Mouse (Mus musculus) naive thymus-derived CD4-positive, alpha-beta T cell, adult 2 months (primary cell): Measurements from ENCODE around the gene Eef1b2.

Experiments used
- DNase-seq: peaks from one replicate; pipeline ENCODE4 v3.0.0-alpha.2; 2011; ENCODE audit warnings: low read depth

Eef1b2 gene

DNA sequence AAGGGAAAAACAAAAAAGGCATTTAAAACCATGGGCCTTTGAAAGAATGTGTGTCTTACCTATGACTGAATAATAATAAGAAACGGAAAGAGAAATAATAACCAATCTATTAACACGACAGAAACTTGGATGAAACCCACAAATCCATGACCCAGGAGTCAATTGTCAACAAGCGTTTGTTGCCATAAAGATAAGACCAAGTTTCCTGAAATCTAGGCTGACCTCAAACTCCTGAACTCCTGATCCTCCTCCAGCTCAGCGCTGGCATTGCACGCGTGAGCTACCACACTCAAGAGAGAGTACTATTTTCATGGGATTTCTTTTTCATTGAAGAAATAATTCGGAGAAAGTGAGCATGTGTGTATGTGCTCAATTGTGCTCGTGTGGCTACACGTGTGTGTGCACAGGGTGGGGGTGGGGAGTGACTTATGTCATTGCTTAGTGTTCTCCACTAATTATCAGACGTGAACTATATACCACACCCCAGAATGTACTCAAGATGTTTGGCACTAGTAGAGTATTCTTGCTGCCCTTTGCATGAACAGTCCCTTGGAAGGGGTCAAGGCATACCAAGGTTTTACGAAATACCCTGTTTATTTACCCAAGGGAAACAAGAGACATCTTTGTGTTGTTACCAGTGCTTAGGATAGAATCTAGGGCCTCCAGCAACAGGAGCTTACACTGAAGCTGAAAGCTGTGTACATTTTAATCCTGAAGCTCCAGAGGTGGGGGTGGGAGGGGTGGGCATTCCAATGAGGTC is 15.9 kb downstream of the Eef1b2 start:
- no peak for DNase-seq

DNA sequence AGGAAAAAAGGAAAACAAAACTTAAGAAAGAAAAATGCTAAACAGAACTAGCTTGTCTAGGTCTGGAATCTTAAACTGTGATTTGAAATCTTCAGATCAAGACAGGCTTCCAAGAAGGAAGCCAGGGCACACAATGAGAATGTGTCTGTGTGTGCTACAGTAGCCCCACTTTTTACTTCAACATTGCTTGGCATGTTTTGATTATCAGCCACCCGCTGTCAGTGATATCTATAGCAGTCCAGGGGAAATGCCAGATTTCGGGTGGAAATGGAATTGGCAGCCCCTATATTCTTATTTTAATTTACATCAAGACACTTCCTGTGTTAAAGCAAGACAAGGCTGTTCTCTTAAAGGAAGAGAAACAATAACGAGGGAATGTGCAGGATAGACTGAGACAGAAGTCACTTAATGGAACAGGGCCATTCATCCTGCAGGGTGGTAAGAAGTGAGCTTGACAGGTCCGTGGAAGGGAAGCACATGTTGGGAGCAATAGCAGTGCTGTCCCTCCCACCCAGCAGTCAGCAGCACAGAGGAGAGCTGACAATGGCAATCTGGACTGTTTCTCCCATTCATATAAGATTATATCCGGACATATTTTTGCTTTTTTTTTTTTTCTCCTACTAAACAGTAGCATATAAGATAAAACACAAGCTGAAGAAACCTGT is 19.4 kb downstream of the Eef1b2 start:
- no peak for DNase-seq

DNA sequence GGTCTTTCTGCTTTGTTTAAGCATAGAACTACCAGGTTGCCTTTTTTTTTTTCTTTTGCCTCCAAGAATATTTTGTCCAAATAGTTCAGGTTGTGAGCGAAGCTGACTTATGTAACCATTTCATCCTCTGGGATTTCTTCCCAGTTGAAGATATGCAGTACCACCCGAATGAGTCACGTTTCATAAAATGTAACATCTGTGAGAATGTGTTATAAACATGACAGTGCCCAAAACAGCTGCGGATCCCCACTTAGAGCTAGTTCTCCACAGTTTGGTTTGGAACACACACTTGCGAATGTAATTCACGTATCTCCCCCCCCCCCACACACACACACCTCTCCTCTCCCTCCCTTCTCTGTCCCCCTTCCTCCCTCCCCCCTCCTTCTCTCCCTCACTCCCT is 22.8 kb downstream of the Eef1b2 start:
- no peak for DNase-seq

GRCm38 (mm10) chr1:63200322-63200721 is 23.7 kb downstream of the Eef1b2 start:
- DNase-seq: no peak

- no peak for DNase-seq
Measured at GRCm38 (mm10) chr1:63201672-63202071, 25.0 kb downstream of the Eef1b2 start.

DNA sequence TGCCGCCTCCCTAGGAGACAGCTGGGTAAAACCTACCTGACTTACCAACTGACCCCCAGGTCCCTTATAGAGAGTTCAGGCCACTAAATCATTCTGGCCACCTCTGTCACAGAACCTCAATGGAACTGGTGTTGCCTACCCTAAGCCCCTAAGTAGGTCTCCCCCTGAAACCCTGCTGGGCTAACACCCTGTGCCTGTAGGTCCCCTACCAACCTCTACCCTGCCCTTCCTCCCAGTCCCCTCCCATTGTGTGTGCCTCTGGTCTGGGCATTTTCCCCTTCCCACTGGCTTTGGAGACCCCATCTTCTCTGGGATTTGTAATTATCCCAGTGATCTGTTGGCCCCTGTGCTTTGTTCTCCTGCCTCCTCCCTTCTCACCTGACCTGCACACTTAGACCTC is 26.8 kb downstream of the Eef1b2 start:
- DNase-seq: no peak

DNA sequence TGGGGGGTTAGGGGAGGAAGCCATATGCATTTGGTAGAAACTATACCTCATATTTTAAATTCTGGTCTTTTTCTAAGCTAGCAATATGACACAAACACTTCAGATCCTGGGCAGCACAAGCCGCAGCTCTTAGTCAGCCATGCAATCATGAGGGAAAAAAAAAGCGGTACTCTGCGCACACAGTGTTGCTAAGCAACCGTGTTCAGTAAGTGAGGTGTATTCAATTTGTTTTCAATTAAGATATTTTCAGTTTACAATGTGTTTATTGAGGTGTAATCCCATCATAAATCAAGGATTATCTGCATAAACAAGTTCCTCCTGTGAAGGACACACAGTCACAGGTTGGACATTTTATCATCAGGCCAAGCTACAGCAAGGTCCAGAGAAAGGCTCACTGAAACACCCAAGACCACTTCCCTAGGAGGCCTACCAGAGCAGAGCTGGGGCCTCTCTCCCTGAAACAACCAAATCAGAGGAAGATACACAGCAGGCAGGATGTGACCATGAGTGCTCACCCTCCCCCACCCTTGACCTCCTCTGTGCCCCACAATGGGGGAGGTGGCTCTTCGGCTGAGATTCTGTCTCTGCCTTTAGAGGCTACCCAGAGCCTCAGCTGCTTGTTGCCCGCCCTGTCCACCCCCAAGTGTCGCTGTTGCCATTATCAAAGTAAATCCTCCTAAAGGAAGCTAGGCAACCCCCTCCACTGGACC is 27.5 kb downstream of the Eef1b2 start:
- no peak for DNase-seq

- DNase-seq: no peak
Measured at GRCm38 (mm10) chr1:63204660-63205394, 28.2 kb downstream of the Eef1b2 start.

- DNase-seq: no peak
Measured at GRCm38 (mm10) chr1:63207607-63208006, 31.0 kb downstream of the Eef1b2 start.

DNA sequence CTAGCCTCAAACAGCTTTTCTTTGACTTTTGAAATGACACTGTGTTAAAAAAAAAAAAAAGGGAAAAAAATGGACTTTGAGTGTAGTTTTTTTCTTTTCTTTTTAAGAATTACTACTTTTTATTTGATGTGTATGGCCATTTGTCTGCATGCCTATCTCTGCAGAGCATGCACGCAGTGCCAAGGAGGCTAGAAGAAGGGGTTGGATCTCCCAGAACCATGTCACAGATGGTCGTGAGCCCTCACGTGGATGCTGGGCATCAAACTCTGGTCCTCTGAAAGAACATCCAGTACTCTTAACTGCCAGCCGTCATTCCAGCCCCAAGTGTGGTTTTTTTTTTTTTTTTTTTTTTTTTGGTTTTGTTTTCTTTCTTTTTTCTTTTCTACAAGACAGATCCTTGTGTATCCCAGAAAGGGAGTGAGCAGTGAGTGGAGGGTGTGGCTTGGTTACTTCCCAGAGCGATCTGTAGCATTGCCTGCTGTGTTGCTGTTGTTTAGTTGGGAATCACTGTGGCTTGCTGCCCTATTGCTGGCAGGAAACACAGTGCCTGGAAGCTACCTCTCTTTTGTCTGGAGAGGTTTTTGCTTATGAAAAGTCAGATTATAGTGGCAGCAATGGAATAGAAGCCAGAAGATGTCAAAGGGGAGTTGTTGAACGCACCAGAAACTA is 33.4 kb downstream of the Eef1b2 start:
- DNase-seq: no peak

DNA sequence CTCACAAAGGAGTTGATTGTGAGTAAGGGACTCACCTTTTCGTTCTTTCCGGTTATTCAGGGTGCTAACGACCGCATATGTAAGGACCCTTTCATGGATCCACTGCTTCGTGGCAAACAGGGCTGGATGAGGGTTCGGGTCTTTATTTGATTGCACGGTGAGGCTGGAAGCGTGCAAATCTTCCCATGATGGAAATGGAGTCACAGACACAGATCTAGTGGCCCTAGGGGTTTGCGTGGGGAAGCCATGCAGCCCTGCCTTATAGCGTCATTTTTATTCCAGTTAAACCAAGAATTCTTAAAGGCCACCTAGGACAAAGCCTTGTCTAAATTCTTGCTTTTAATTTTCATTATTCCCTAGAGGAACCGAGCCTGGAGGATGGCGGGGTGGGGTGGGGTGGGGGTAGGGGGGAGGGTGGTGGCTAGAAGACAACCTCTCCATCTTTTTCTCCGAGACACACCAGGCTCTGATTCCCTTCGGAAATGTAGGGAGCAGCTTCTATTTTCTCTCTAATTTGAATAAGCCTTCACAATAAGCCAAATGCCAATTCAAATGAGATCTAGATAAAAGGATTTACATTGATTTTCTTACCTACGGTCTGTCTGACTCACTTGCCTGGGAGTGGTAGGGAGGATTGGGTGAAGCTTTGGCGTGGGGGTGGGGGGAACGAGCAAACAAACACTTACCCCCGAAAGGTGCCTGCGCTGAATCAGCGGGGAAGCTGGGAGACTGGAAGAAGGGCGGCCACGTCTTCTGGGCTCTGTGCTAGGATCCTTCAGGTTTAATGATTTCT is 37.0 kb downstream of the Eef1b2 start:
- no peak for DNase-seq

DNA sequence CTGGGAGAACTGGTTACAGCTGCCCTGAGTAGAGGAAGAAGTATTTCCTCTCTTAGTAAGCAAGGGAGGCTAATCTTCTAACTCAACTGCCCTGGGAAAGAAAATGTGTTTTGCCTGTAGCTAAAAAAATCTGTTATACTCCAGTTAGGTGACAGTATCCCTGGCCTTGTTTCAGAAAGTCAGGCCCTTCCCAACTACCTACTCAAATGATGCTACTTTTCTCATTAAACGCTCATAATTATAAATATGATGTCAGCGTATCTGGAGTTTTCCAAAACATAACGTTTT is 37.6 kb downstream of the Eef1b2 start, which contains the start of gene Gpr1:
Gene Gpr1 (minus strand): TSS at position 273 of the 288 bp plus-strand sequence.
- no peak for DNase-seq

DNA sequence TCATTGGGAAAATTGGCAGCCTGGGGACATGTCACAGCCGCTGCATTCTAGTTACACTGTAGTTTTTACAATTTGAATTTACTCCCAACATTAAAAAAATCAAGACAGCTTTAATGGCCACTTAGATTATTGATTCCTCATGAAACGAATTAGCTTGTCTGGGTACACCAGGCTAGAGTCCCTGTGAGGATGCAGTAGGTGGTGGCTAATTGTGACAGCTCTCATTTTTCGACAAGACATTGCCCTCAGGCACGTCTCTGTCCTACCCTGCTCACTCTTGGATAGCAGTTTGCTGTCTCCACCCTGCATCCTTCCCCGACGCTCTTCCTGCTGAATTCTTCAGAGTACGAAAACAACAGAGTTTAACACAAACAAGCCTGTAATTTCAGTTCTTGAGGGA is 38.0 kb downstream of the Eef1b2 start:
- DNase-seq: no peak

- no peak for DNase-seq
Measured at GRCm38 (mm10) chr1:63219277-63219676, 42.7 kb downstream of the Eef1b2 start.

GRCm38 (mm10) chr1:63225009-63225408 is 48.4 kb downstream of the Eef1b2 start:
- no peak for DNase-seq

- no peak for DNase-seq
Measured at GRCm38 (mm10) chr1:63225890-63226289, 49.3 kb downstream of the Eef1b2 start.

DNA sequence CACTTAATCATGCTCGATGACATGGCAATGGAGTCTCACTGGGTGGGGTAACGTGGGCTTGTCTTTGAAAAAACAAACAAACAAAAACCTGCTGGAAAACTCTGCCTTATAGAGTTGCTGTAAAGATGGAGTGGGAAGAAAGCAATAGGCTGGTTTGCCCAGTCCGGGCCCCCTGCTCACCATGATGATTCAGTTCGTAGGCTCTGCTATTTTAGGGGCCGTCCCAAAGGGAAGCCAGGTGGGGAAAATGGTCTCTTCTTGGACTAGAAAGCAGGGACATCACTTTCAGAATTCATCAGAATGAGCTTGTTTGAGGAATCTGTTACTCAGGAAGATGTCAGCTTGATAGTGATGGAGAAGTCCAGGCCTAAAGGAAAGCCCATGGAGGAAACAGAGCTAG is 50.6 kb downstream of the Eef1b2 start:
- DNase-seq: no peak
